Mouse (Mus musculus) embryo, embryonic 10 days (tissue): Measurements from ENCODE around the gene Slc16a11.
"Not testable (repeated sequence)": the region's sequence is repeated elsewhere in the genome, so short reads cannot be mapped to it uniquely, and the experiment has no call there.

Source experiments
- DNase-seq: peaks from one replicate; pipeline ENCODE4 v3.0.0-alpha.2; 2015; ENCODE audit warnings: low spot score

Gene Slc16a11

GRCm38 (mm10) chr11:70212423-70212822 is at the start of gene Slc16a11:
Gene Slc16a11 (plus strand): TSS chr11:70212752.
- DNase-seq = no peak

GRCm38 (mm10) chr11:70165972-70166921 is 46.3 kb upstream of the Slc16a11 start:
- no peak for DNase-seq

- no peak for DNase-seq
Measured at GRCm38 (mm10) chr11:70168136-70168535, 44.4 kb upstream of the Slc16a11 start.

GRCm38 (mm10) chr11:70169471-70169870 is 43.1 kb upstream of the Slc16a11 start:
- DNase-seq = not testable (repeated sequence)

- DNase-seq = no peak
Measured at GRCm38 (mm10) chr11:70170291-70170690, 42.3 kb upstream of the Slc16a11 start.

GRCm38 (mm10) chr11:70171181-70171580 is 41.4 kb upstream of the Slc16a11 start:
- no peak for DNase-seq

- DNase-seq = peak; percentile 16
Measured at GRCm38 (mm10) chr11:70171847-70172246, 40.7 kb upstream of the Slc16a11 start.

GRCm38 (mm10) chr11:70172298-70172697 is 40.3 kb upstream of the Slc16a11 start:
- DNase-seq = no peak

GRCm38 (mm10) chr11:70174491-70174890 is 38.1 kb upstream of the Slc16a11 start:
- DNase-seq = no peak

GRCm38 (mm10) chr11:70177647-70178046 is 34.9 kb upstream of the Slc16a11 start:
- DNase-seq = no peak

- no peak for DNase-seq
Measured at GRCm38 (mm10) chr11:70178311-70178710, 34.2 kb upstream of the Slc16a11 start.

- DNase-seq = no peak
Measured at GRCm38 (mm10) chr11:70178756-70179155, 33.8 kb upstream of the Slc16a11 start.

- DNase-seq = peak; percentile 54
Measured at GRCm38 (mm10) chr11:70179401-70179800, 33.2 kb upstream of the Slc16a11 start.

GRCm38 (mm10) chr11:70180496-70180895 is 32.1 kb upstream of the Slc16a11 start:
- DNase-seq = no peak

- DNase-seq = no peak
Measured at GRCm38 (mm10) chr11:70185120-70185519, 27.4 kb upstream of the Slc16a11 start.

- no peak for DNase-seq
Measured at GRCm38 (mm10) chr11:70189319-70190134, 23.0 kb upstream of the Slc16a11 start.

GRCm38 (mm10) chr11:70191188-70191587 is 21.4 kb upstream of the Slc16a11 start:
- DNase-seq = no peak

- no peak for DNase-seq
Measured at GRCm38 (mm10) chr11:70192157-70192556, 20.4 kb upstream of the Slc16a11 start.

GRCm38 (mm10) chr11:70193354-70194285 is 18.9 kb upstream of the Slc16a11 start:
- DNase-seq = peak; percentile 11

GRCm38 (mm10) chr11:70198332-70198731 is 14.2 kb upstream of the Slc16a11 start:
- no peak for DNase-seq

GRCm38 (mm10) chr11:70199107-70199506 is 13.4 kb upstream of the Slc16a11 start:
- no peak for DNase-seq
